Mouse (Mus musculus): ENCODE measurements around the gene Gm5127.

- TF ChIP-seq CTCF (conservative IDR thresholded peaks at IDR 0.05; ENCODE audit: low read length): no peak
- no peak for TF ChIP-seq NANOG (IDR thresholded peaks at IDR 0.05; ENCODE audit: borderline replicate concordance, low read length)
- no peak for TF ChIP-seq POU5F1 (IDR thresholded peaks at IDR 0.05; ENCODE audit: borderline replicate concordance, low read length)
Observed at GRCm38 (mm10) chrX:106582197-106582596, 789 bp upstream of the Gm5127 start.

Measured in E14TG2a.4 (cell line).